Mouse (Mus musculus) midbrain, embryonic 16.5 days (tissue): ENCODE measurements around the gene Myl3. TPM values are rescaled to one million over a fixed set of nuclear protein-coding genes. Genes with fewer than 3 reads are reported as not detected.
A peak's percentile ranks its signal among the peaks of the same experiment; 100 is the strongest.

Experiments
- ATAC-seq: fragments of 200-750 bp; cut with Nextera tagmentation; 2 replicates; pipeline ENCODE4 v1.8.0; 2017; ENCODE audit warnings: moderate TSS enrichment
- H3K27ac ChIP-seq: fragments of 300-500 bp; sonication (generic); 2 replicates; pipeline ENCODE4 v1.5.1; 2014; ENCODE audit warnings: mild to moderate bottlenecking, low read length, mixed read lengths
- H3K27me3 ChIP-seq: fragments of 300-500 bp; sonication (generic); 2 replicates; pipeline ENCODE4 v1.6.1; 2014; ENCODE audit warnings: low read depth, low read length, mixed read lengths; ENCODE audit not compliant: control insufficient read depth, insufficient read depth
- H3K36me3 ChIP-seq: fragments of 300-500 bp; sonication (generic); 2 replicates; pipeline ENCODE4 v1.6.1; 2014; ENCODE audit warnings: mild to moderate bottlenecking, low read length, moderate library complexity, mixed read lengths; ENCODE audit not compliant: control insufficient read depth, insufficient read depth
- H3K4me1 ChIP-seq: fragments of 300-500 bp; sonication (generic); 2 replicates; pipeline ENCODE4 v1.6.1; 2014; ENCODE audit warnings: mild to moderate bottlenecking, low read length, mixed read lengths; ENCODE audit not compliant: control insufficient read depth, insufficient read depth
- H3K4me2 ChIP-seq: fragments of 300-500 bp; sonication (generic); 2 replicates; pipeline ENCODE4 v1.6.1; 2014; ENCODE audit warnings: mild to moderate bottlenecking, low read length, mixed read lengths
- H3K4me3 ChIP-seq: fragments of 300-500 bp; sonication (generic); 2 replicates; pipeline ENCODE4 v1.5.1; 2014; ENCODE audit warnings: low read depth, mild to moderate bottlenecking, low read length, moderate library complexity, mixed read lengths
- H3K9ac ChIP-seq: fragments of 300-500 bp; sonication (generic); 2 replicates; pipeline ENCODE4 v1.6.1; 2014; ENCODE audit warnings: low read depth, low read length, mixed read lengths
- H3K9me3 ChIP-seq: fragments of 300-500 bp; sonication (generic); replicated peaks from 2 replicates; pipeline ENCODE4 v1.6.1; 2014; ENCODE audit warnings: mild to moderate bottlenecking, low read length, mixed read lengths; ENCODE audit not compliant: control insufficient read depth, poor library complexity, severe bottlenecking
- WGBS: fragments of 180-500 bp; shearing (Covaris S2); extraction: QIAGEN DNeasy Blood & Tissue Kit; methylation state at CpG from one replicate; pipeline ENCODE4 v1.1.7; 2014; 5-methylcytosine and 5-hydroxymethylcytosine counted together
- polyA plus RNA-seq: library from polyadenylated mRNA; unstranded; fragments of >200 nt; fragmentation: Nextera tagmentation; extraction: Ambion mirVana; gene quantifications from 2 replicates; pipeline ENCODE4 v1.2.1, GENCODE M21; 2015

The Myl3 gene
- polyA plus RNA-seq, 1 experiment from 2014 or later: 0.48 TPM

DNA sequence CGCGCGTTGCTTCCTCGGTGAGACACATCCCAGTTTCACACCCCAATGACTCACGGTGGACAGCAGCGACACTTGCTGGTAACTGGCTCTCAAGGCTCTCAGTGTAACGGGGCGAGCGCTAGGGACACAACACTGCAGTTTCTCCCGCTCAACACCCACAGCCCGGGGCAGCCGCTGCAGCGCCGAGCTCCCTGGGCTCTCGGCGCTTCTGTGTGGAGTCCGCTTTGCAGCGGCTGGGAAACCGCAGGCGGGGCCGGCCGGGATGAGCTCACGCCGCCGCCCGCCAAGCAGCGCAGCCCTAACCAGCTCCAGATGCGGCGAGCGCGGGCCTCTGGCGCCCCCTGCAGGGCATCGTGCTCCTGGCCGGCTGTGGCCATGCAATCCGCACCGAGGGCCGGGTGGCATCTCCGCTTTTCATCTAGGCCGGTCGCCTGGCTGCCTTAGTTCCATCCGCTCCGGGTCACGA, 39.6 kb downstream of the Myl3 start:
- peak overlapping the region; percentile 63 for H3K4me2 ChIP-seq
- no peaks in the 10 kb centered on the region for H3K9me3 ChIP-seq
- H3K4me3 ChIP-seq: peak overlapping the region; percentile 45
- peak overlapping the region; percentile 82 for H3K9ac ChIP-seq
- H3K27ac ChIP-seq: peak overlapping the region; percentile 84
- peak; percentile 97 for ATAC-seq
- H3K27me3 ChIP-seq: no peaks in the 10 kb centered on the region
- H3K4me1 ChIP-seq: peaks cover 3% of the 10 kb centered on the region; the same call in 1 of the 2 replicates
- no peaks in the 10 kb centered on the region for H3K36me3 ChIP-seq
- under 1% methylated on average over 43 of the region's 43 CpGs for WGBS

DNA sequence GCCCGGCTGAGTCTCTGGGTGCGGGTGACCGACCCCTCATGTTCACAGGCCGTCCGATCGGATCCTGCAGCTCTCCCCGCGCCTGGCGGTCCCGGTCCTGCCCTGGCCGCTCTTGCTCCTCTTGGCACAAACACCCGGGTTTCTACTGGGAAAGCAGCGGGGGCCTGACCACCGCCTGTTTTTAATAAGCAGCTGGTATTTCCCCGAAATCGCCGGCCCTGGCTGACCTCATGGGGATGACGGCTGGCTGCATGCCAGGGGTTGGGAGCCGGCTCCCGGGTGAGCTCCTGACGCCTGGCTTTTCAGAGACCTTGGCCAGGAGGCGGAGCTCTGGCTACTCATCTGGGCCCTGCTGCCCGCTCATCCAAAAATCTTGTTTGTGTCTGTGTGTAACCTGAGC, 40.1 kb downstream of the Myl3 start:
- H3K27me3 ChIP-seq: no peaks in the 10 kb centered on the region
- peak; percentile 71 for ATAC-seq
- H3K27ac ChIP-seq: peak overlapping the region; percentile 84
- H3K9ac ChIP-seq: peak overlapping the region; percentile 82
- peak overlapping the region; percentile 45 for H3K4me3 ChIP-seq
- peaks cover 3% of the 10 kb centered on the region; the same call in 1 of the 2 replicates for H3K4me1 ChIP-seq
- no peaks in the 10 kb centered on the region for H3K36me3 ChIP-seq
- H3K4me2 ChIP-seq: peak overlapping the region; percentile 63
- no peaks in the 10 kb centered on the region for H3K9me3 ChIP-seq
- WGBS: 1% methylated on average over 23 of the region's 23 CpGs

DNA sequence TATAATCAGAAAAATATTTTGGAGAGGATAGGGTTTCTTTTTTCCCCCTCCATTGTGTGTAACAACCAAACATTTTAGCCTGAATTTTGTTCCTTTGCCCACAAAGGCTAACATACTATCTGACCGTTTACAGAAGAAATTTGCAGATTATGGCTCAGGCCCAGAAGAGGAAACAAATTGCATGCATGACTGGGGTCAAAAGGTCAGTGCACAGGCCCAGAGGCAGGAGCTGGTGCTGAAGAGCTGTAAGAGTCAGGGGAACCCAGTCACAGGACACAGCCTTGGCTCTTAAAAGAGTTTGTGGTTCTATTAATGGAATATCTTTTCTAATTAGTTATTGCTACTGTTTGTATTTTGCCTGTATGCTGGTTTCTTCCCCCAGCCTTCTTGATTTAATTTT, 42.0 kb downstream of the Myl3 start:
- Histone ChIP-seq H3K27me3 (no peaks in the 10 kb centered on the region), H3K9me3 (0 out of 2 replicates have a peak, but pooled peaks cover 2% of the 10 kb centered on the region), H3K9ac (no peak overlapping the region), H3K4me3 (no peak overlapping the region), H3K27ac (no peak overlapping the region), H3K4me2 (no peak overlapping the region), H3K36me3 (no peaks in the 10 kb centered on the region), H3K4me1 (peaks cover 3% of the 10 kb centered on the region; the same call in 1 of the 2 replicates)
- no peak for ATAC-seq
- WGBS: 50% methylated on average over 1 of the region's 1 CpGs

DNA sequence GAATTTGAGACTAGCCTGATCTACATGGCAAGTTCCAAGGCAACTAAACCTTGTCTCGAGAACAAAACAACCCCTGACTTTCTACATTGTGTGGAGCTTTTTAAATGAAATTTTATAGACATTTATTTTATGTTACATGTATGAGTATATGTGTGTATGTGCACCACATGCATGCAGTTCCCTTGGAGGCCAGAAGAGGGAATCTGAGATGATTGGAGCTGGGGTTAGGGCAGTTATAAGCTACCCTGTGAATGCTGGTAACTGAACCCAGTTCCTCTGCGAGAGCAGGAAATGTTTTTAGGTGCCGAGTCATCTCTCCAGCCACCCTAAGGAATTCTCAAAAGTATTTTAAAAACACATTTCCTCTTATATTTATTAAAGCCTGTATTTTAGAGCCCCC, 46.5 kb downstream of the Myl3 start:
- no peak overlapping the region for H3K9ac ChIP-seq
- H3K4me1 ChIP-seq: no peaks in the 10 kb centered on the region
- H3K27me3 ChIP-seq: no peaks in the 10 kb centered on the region
- H3K27ac ChIP-seq: no peak overlapping the region
- ATAC-seq: no peak
- no peak overlapping the region for H3K4me2 ChIP-seq
- H3K4me3 ChIP-seq: no peak overlapping the region
- no peaks in the 10 kb centered on the region for H3K36me3 ChIP-seq
- 90% methylated on average over 3 of the region's 3 CpGs for WGBS
- 0 out of 2 replicates have a peak, but pooled peaks cover 2% of the 10 kb centered on the region for H3K9me3 ChIP-seq

DNA sequence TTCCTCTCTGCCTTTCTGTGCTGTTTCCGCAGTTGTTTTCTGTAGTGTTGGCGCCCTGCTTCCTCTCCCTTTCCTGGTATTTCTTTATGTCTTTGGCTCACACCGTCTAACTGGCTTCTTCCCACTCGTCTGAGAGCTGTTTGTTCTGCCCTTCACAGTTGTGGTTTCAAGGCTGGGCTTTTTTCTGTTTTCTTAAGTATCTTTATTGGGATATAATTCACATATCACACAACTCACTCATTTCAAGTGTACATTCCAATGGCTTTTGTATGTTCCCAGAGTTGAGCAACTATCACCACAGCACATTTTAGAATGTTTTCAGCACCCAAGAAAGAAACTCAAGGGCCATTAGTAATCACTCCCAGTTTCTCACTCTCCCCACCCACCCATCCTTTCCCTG, 48.8 kb downstream of the Myl3 start:
- 83% methylated on average over 4 of the region's 4 CpGs for WGBS
- no peak overlapping the region for H3K9ac ChIP-seq
- no peak for ATAC-seq
- 0 out of 2 replicates have a peak, but pooled peaks cover 2% of the 10 kb centered on the region for H3K9me3 ChIP-seq
- no peaks in the 10 kb centered on the region for H3K4me1 ChIP-seq
- H3K36me3 ChIP-seq: no peaks in the 10 kb centered on the region
- no peak overlapping the region for H3K4me3 ChIP-seq
- H3K4me2 ChIP-seq: no peak overlapping the region
- H3K27ac ChIP-seq: no peak overlapping the region
- no peaks in the 10 kb centered on the region for H3K27me3 ChIP-seq

DNA sequence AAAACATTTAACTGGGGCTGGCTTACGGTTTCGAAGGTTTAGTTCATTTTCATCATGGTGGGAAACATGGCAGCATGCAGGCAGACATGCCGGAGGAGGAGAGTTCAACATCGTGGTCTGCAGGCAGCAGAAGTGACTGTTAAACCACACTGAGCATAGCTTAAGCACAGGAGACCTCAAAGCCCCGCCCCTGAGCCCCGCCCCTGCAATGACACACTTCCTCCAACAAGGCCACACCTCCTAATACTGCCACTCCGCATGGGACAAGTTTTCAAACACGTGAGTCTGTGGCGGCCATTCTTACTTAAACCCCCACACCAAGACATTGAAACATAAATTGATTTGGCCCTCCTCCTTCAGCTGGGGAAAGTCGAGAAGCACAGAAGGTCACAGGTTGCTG, 55.4 kb downstream of the Myl3 start:
- Histone ChIP-seq H3K4me2 (no peak overlapping the region), H3K9ac (no peak overlapping the region), H3K36me3 (no peaks in the 10 kb centered on the region), H3K27ac (no peak overlapping the region), H3K9me3 (no peaks in the 10 kb centered on the region), H3K4me3 (no peak overlapping the region), H3K27me3 (no peaks in the 10 kb centered on the region), H3K4me1 (no peaks in the 10 kb centered on the region)
- WGBS: 86% methylated on average over 10 of the region's 10 CpGs
- no peak for ATAC-seq

DNA sequence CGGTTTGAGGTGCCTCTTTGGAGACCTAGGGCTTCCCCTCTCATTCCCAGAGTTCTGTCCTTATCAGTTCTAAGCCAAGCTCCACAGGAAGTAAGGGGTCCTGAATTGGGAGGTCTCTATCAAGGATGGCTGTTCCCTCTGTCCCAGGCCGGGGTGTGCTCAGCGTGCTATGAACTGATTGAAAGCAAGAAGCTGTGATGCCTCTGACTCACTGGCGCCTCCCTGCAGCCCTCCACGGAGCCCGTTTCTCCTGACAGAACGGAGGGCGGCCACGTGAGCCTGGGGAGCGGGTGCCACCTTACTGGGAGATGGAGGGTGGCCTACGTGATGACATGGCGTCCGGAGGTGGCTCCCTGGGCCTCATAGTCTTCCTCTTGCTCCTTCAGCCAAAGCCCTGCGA, 56.2 kb downstream of the Myl3 start, which contains the start of gene Prss42:
Gene Prss42, plus strand, starts transcription at position 301 of the 400 bp plus-strand sequence.
- Histone ChIP-seq H3K4me2 (no peak within 1 kb of the TSS), H3K27ac (no peak within 1 kb of the TSS), H3K27me3 (no peaks in the 10 kb centered on the region), H3K36me3 (no peaks in the 10 kb centered on the region), H3K4me3 (no peak within 1 kb of the TSS), H3K9me3 (no peaks in the 10 kb centered on the region), H3K4me1 (no peaks in the 10 kb centered on the region), H3K9ac (no peak within 1 kb of the TSS)
- 90% methylated on average over 14 of the region's 14 CpGs for WGBS
- no peak for ATAC-seq

DNA sequence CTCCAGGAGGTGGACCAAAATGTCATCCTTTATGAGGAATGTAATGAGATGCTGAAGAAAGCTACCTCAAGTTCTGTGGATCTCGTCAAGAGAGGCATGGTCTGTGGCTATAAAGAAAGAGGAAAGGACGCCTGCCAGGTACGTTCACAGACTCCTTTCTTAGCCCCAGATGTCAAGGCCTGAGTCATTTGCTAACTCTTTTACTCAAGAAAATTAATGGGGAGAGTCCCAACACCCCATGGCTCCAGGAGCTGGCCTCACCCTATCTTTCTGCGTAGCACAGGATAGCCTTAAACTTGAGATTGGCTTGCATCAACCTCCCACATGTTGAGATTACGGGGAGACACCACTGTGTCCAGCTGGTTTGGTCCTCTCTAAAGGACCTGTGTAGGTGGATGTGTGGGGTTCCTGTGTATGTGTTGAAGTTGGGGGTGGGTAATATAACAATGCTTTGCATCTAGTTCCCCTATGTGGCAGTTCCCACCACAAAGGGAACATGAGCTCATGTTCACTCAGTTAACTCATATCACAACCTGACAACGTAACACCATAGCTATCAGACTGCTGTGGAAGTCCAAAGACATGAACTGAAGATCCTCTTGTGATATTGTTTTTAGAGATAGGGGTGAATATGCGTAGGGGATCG, 59.3 kb downstream of the Myl3 start:
- no peak for ATAC-seq
- WGBS: 91% methylated on average over 8 of the region's 8 CpGs

DNA sequence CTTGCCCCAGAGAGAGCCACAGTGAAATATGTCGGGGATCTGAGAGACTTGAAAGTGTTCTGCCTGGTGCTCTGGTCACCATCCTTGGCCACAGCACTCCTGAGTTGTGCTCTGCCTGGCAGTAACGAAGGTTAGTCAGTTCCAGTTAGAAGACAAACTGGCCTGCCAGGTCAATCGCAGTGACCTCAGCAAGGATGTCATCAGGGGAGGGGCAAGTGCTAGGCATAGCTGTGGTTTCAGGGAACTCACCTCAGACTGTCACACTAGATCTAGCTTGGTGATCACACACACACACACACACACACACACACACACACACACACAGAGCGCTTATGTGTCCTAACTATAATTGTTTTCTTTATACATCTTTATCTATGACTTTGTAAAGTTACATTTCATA, 61.6 kb downstream of the Myl3 start:
- 74% methylated on average over 4 of the region's 4 CpGs for WGBS
- Histone ChIP-seq H3K4me1 (no peaks in the 10 kb centered on the region), H3K4me2 (no peak overlapping the region), H3K36me3 (no peaks in the 10 kb centered on the region), H3K27ac (no peak overlapping the region), H3K27me3 (no peaks in the 10 kb centered on the region), H3K4me3 (no peak overlapping the region), H3K9ac (no peak overlapping the region), H3K9me3 (no peaks in the 10 kb centered on the region)
- ATAC-seq: no peak

More for the DNA sequence above, 59.3 kb downstream of the Myl3 start:
- H3K4me3 ChIP-seq: no peak overlapping the region
- no peaks in the 10 kb centered on the region for H3K9me3 ChIP-seq
- H3K27me3 ChIP-seq: no peaks in the 10 kb centered on the region
- no peak overlapping the region for H3K27ac ChIP-seq
- no peaks in the 10 kb centered on the region for H3K36me3 ChIP-seq
- no peak overlapping the region for H3K4me2 ChIP-seq
- no peaks in the 10 kb centered on the region for H3K4me1 ChIP-seq
- no peak overlapping the region for H3K9ac ChIP-seq
